Comparison of ENCODE assay signal across 22 mouse cellular contexts in genomic region chr10:93783216-93784013, GRCm38 (mm10). TPM values are rescaled to one million over a fixed set of nuclear protein-coding genes. Genes with fewer than 3 reads are reported as not detected.
DNase-seq lines count a peak whose midpoint lies in the region; ATAC-seq and TF ChIP-seq lines count a peak whose summit lies in the region.
"Had no signal": no experiment of that assay in that cellular context is flagged by ENCODE, and none has a peak within 500 bp of the region (broad histone marks: within the 10 kb centered on the region; RNA-seq: fewer than 3 reads in every experiment).

No protein-coding gene starts in this region.

- no peaks in the 10 kb centered on the region for H3K9me3 ChIP-seq in lung, embryonic 14.5 days (ENCODE audit: low read depth, low read length)
- H3K9me3 ChIP-seq in liver, embryonic 11.5 days (ENCODE audit: control insufficient read depth, low read length): no peaks in the 10 kb centered on the region
- H3K9me3 ChIP-seq: embryonic facial prominence, embryonic 13.5 days; hindbrain, embryonic 12.5 days; intestine, embryonic 15.5 days had no signal

- WGBS in lung, embryonic 14.5 days: 59% methylated on average over 15 of the region's 15 CpGs
- 57% methylated on average over 15 of the region's 15 CpGs for WGBS in lung, adult 2 months
- WGBS in liver, embryonic 11.5 days: 72% methylated on average over 15 of the region's 15 CpGs

- H3K27ac ChIP-seq in lung, embryonic 14.5 days (ENCODE audit: low read depth): no peak overlapping the region
- H3K27ac ChIP-seq in liver, embryonic 11.5 days (ENCODE audit: low read depth, low read length): no peak overlapping the region
- H3K27ac ChIP-seq: embryonic facial prominence, embryonic 13.5 days; hindbrain, embryonic 12.5 days; intestine, embryonic 15.5 days had no signal

- H3K4me1 ChIP-seq in lung, embryonic 14.5 days (ENCODE audit: insufficient read depth): no peaks in the 10 kb centered on the region
- H3K4me1 ChIP-seq in lung, adult 2 months (ENCODE audit: control insufficient read depth, insufficient read depth, low read length): no peaks in the 10 kb centered on the region
- no peaks in the 10 kb centered on the region for H3K4me1 ChIP-seq in liver, embryonic 11.5 days (replicated peaks; ENCODE audit: control insufficient read depth, insufficient read depth, low read length)
- H3K4me1 ChIP-seq: embryonic facial prominence, embryonic 13.5 days; intestine, embryonic 15.5 days had no signal

- no peak overlapping the region for H3K4me2 ChIP-seq in lung, embryonic 14.5 days
- no peak overlapping the region for H3K4me2 ChIP-seq in liver, embryonic 11.5 days
- H3K4me2 ChIP-seq: embryonic facial prominence, embryonic 13.5 days; hindbrain, embryonic 12.5 days; intestine, embryonic 15.5 days had no signal

- no peak for TF ChIP-seq CTCF in lung, embryonic 14.5 days (IDR thresholded peaks at IDR 0.05; ENCODE audit: low read depth)
- TF ChIP-seq CTCF in lung, adult 2 months (IDR thresholded peaks at IDR 0.05; ENCODE audit: insufficient read depth, low read length): no peak

- H3K4me3 ChIP-seq in lung, embryonic 14.5 days (ENCODE audit: low read depth, low read length): no peak overlapping the region
- no peak overlapping the region for H3K4me3 ChIP-seq in lung, adult 2 months (replicated peaks; ENCODE audit: extremely low read depth, low read depth, low read length)
- no peak overlapping the region for H3K4me3 ChIP-seq in liver, embryonic 11.5 days (ENCODE audit: low read depth, low read length)
- H3K4me3 ChIP-seq: embryonic facial prominence, embryonic 13.5 days; hindbrain, embryonic 12.5 days; intestine, embryonic 15.5 days had no signal

- H3K27me3 ChIP-seq in lung, embryonic 14.5 days (ENCODE audit: insufficient read depth, low read length): no peaks in the 10 kb centered on the region
- H3K27me3 ChIP-seq in liver, embryonic 11.5 days (replicated peaks; ENCODE audit: control insufficient read depth, insufficient read depth, low read length): no peaks in the 10 kb centered on the region
- H3K27me3 ChIP-seq: CH12.LX; embryonic facial prominence, embryonic 13.5 days; hindbrain, embryonic 12.5 days; intestine, embryonic 15.5 days; Patski had no signal

- peak; percentile 51 for DNase-seq in adrenal gland, adult 2 months
- no peak for DNase-seq in adrenal gland, adult 18-20 months (ENCODE audit: low spot score in 2 of 2)
- peak; percentile 47 for DNase-seq in lung, embryonic 14.5 days
- no peak for DNase-seq in lung, adult 2 months
- peak; percentile 39 to 42 for DNase-seq in right cerebral cortex, adult 2 months (ENCODE audit: low spot score in 2 of 2)
- no peak for DNase-seq in right cerebral cortex, postnatal 14 days
- no peak for DNase-seq in liver, embryonic 11.5 days (ENCODE audit: low spot score)
- DNase-seq: cerebellum, adult 9-10 months; gastrocnemius, postnatal 14 days; liver; thymus, postnatal 36 days had no signal

- no peaks in the 10 kb centered on the region for H3K36me3 ChIP-seq in lung, embryonic 14.5 days (ENCODE audit: insufficient read depth)
- H3K36me3 ChIP-seq in liver, embryonic 11.5 days (ENCODE audit: control insufficient read depth, insufficient read depth, low read length): no peaks in the 10 kb centered on the region
- H3K36me3 ChIP-seq: embryonic facial prominence, embryonic 13.5 days; hindbrain, embryonic 12.5 days; intestine, embryonic 15.5 days had no signal

- ATAC-seq in lung, embryonic 14.5 days (ENCODE audit: insufficient read depth): no peak
- no peak for ATAC-seq in liver, embryonic 11.5 days (replicated peaks; ENCODE audit: low FRiP score)
- ATAC-seq in megakaryocyte progenitor cell, adult 5-6 weeks (replicated peaks; ENCODE audit: poor library complexity): no peak
- ATAC-seq: intestine, embryonic 15.5 days; Patski had no signal

- no peak overlapping the region for H3K9ac ChIP-seq in lung, embryonic 14.5 days
- no peak overlapping the region for H3K9ac ChIP-seq in liver, embryonic 11.5 days (ENCODE audit: low read depth, low read length)
- H3K9ac ChIP-seq: embryonic facial prominence, embryonic 13.5 days; hindbrain, embryonic 12.5 days; intestine, embryonic 15.5 days had no signal

- no peak for TF ChIP-seq POLR2A in lung, adult 2 months (IDR thresholded peaks at IDR 0.05; ENCODE audit: borderline replicate concordance, extremely low read depth, low read depth, low read length)

RNA-seq across cellular contexts. Expression of gene Usp44, which starts 47.9 kb away (rescaled TPM):
- total RNA-seq in adrenal gland, adult 2 months (2021): not detected
- polyA plus RNA-seq in adrenal gland, adult 2 months (2012; rRNA removed): not detected in 2 replicates
- total RNA-seq in adrenal gland, adult 18-20 months (2021): not detected
- polyA plus RNA-seq in lung, embryonic 14.5 days (2014; fragmentation: Nextera tagmentation; extraction: Ambion mirVana): 0.70 and 0.74 TPM in 2 replicates
- polyA plus RNA-seq in lung, adult 2 months (2012; rRNA removed): 0.24 and 0.37 TPM in 2 replicates
- 4.0 and 4.3 TPM in 2 replicates for polyA plus RNA-seq in liver, embryonic 11.5 days (2014; fragmentation: Nextera tagmentation; extraction: Ambion mirVana)
- total RNA-seq in megakaryocyte progenitor cell, adult 5-6 weeks (2015): 1.3 and 1.8 TPM in 2 replicates
- total RNA-seq in megakaryocyte progenitor cell, adult 5-6 weeks (2017): 2.2 and 2.7 TPM in 2 replicates
- total RNA-seq: layer of hippocampus, postnatal 25 days; left cerebral cortex, postnatal 36 days; neutrophil, adult 5-6 weeks had no signal
- polyA plus RNA-seq: cortical plate, adult 2 months; heart, postnatal 0 days had no signal

Comparison
In these comparisons a context has a peak if more than half of its experiments do, and no peak if none do; other contexts are left out.
1. DNase-seq: peak in adrenal gland, adult 2 months (single experiment), lung, embryonic 14.5 days (single experiment) and right cerebral cortex, adult 2 months (2 of 2); none in adrenal gland, adult 18-20 months (0 of 2), lung, adult 2 months (single experiment), right cerebral cortex, postnatal 14 days (single experiment) and liver, embryonic 11.5 days (single experiment).